Mouse (Mus musculus) myocyte (in vitro differentiated cells): Measurements from ENCODE around the gene Ints4. TPM values are rescaled to one million over a fixed set of nuclear protein-coding genes. Genes with fewer than 3 reads are reported as not detected.

ENCODE experiments used
- H3K27me3 ChIP-seq: one replicate; pipeline ENCODE4 v1.6.1; 2011; ENCODE audit not compliant: control insufficient read depth, insufficient read depth, insufficient read length
- H3K36me3 ChIP-seq: one replicate; pipeline ENCODE4 v1.6.1; 2011; ENCODE audit not compliant: control insufficient read depth, insufficient read depth
- H3K4me2 ChIP-seq: one replicate; pipeline ENCODE4 v1.6.1; 2011; ENCODE audit warnings: low read depth, control low read depth
- H3K4me3 ChIP-seq: one replicate; pipeline ENCODE4 v1.5.1; 2011; ENCODE audit warnings: mild to moderate bottlenecking, control low read depth, moderate library complexity
- H3K79me2 ChIP-seq: one replicate; pipeline ENCODE4 v1.6.1; 2011; ENCODE audit not compliant: control insufficient read depth, insufficient read depth
- H3ac ChIP-seq: one replicate; pipeline ENCODE4 v1.6.1; 2011; ENCODE audit not compliant: control insufficient read depth, insufficient read length
- CEBPB ChIP-seq: IDR thresholded peaks from 2 replicates; pipeline ENCODE4 v1.6.1; 2011; ENCODE audit warnings: mild to moderate bottlenecking, moderate library complexity; ENCODE audit not compliant: poor library complexity, insufficient read depth, severe bottlenecking
- E2F4 ChIP-seq: IDR thresholded peaks from one replicate; pipeline ENCODE4 v1.6.1; 2011; ENCODE audit warnings: mild to moderate bottlenecking, control low read depth, moderate library complexity; ENCODE audit not compliant: insufficient read depth
- MAX ChIP-seq: IDR thresholded peaks from one replicate; pipeline ENCODE4 v1.6.1; 2011; ENCODE audit warnings: low read depth, mild to moderate bottlenecking, control low read depth
- MYOD1 ChIP-seq, 3 experiments: IDR thresholded peaks; one replicate each; pipeline ENCODE4 v1.6.1; 2011; ENCODE audit warnings: control low read depth in 2 of 3, low read depth in 2 of 3, mild to moderate bottlenecking in 2 of 3, moderate library complexity in 1 of 3; ENCODE audit not compliant: insufficient read length in 2 of 3, control insufficient read depth in 1 of 3
- MYOG ChIP-seq, 3 experiments: IDR thresholded peaks; one replicate each; pipeline ENCODE4 v1.6.1; 2011; ENCODE audit warnings: control low read depth in 2 of 3, low read depth in 2 of 3, mild to moderate bottlenecking in 2 of 3; ENCODE audit not compliant: insufficient read length in 2 of 3, control insufficient read depth in 1 of 3, insufficient read depth in 1 of 3
- POLR2A ChIP-seq: IDR thresholded peaks from one replicate; pipeline ENCODE4 v1.6.1; 2011; ENCODE audit warnings: low read depth, mild to moderate bottlenecking, control low read depth, moderate library complexity; ENCODE audit not compliant: insufficient read length
- POLR2AphosphoS2 ChIP-seq: IDR thresholded peaks from one replicate; pipeline ENCODE4 v1.6.1; 2011; ENCODE audit warnings: low read depth, control low read depth; ENCODE audit not compliant: insufficient read length
- REST ChIP-seq: IDR thresholded peaks from one replicate; pipeline ENCODE4 v1.6.1; 2011; ENCODE audit warnings: mild to moderate bottlenecking, control low read depth, moderate library complexity; ENCODE audit not compliant: insufficient read depth, insufficient read length
- SRF ChIP-seq: IDR thresholded peaks from one replicate; pipeline ENCODE4 v1.6.1; 2011; ENCODE audit warnings: low read depth; ENCODE audit not compliant: control insufficient read depth, insufficient read length
- TCF12 ChIP-seq: IDR thresholded peaks from one replicate; pipeline ENCODE4 v1.6.1; 2011; ENCODE audit warnings: mild to moderate bottlenecking, control low read depth; ENCODE audit not compliant: poor library complexity, insufficient read depth, severe bottlenecking
- TCF3 ChIP-seq: IDR thresholded peaks from one replicate; pipeline ENCODE4 v1.6.1; 2011; ENCODE audit warnings: low read depth, control low read depth; ENCODE audit not compliant: insufficient read length
- USF1 ChIP-seq: IDR thresholded peaks from one replicate; pipeline ENCODE4 v1.6.1; 2011; ENCODE audit warnings: low read depth, mild to moderate bottlenecking, control low read depth, moderate library complexity
- polyA plus RNA-seq: library from polyadenylated mRNA; unstranded; fragments of >200 nt; fragmentation: generic; extraction: Trizol; gene quantifications from one replicate; pipeline ENCODE4 v1.2.1, GENCODE M21; 2012; ENCODE audit warnings: missing spikeins

The Ints4 gene
- polyA plus RNA-seq, 1 experiment = 24.9 TPM

DNA sequence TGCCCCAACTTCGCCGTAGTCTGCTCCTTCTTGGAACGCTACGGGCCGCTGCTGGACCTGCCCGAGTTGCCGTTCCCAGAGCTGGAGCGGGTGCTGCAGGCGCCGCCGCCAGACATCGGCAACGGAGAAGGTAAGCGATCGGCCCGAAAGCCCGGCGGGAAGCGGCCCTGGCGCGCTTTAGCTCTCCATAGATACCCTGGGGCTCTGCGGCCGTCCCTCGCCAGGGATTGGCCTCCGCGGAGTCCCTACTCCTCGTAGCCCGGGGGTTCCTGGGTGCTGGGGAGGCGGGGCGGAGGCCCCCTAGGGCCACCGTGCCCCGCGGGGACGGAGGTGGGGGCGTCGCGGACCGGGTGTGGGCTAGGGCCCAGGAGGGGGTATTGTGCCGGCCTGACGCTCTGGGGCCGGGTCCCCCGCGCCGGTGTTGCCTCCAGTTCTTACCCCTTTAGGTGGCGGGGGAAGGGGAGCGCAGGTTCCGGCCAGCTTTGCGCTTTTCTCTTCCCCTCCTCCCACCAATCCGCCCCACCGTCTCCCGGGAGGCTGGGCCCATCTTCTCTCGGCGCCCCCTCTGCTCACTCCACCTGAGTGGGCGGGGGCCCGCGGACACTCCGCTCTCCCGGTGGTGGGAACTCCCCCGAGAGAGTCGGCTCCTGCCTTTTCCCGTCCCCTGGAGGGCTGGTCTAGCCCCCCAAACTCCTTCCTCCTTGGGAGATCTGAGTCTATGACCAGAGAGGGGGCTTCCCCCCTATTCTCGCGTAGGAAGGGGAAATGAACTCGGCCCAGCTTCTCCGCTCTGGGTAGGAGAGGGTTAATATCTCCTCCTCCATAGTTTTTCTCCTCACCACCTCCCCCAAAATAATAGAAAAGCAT, 99.5 kb downstream of the Ints4 start:
- TF ChIP-seq SRF = no peak
- no peak for TF ChIP-seq CEBPB
- TF ChIP-seq MAX = no peak
- TF ChIP-seq TCF12 = no peak
- TF ChIP-seq POLR2A = no peak
- TF ChIP-seq TCF3 = no peak
- TF ChIP-seq USF1 = no peak
- TF ChIP-seq E2F4 = no peak
- no peak for TF ChIP-seq MYOG (IDR thresholded peaks at IDR 0.05; ENCODE audit: control insufficient read depth in 1 of 3, insufficient read depth in 1 of 3, insufficient read length in 2 of 3, low read depth in 2 of 3)
- no peak for TF ChIP-seq POLR2AphosphoS2
- no peak for TF ChIP-seq MYOD1 (IDR thresholded peaks at IDR 0.05; ENCODE audit: control insufficient read depth in 1 of 3, insufficient read length in 2 of 3, low read depth in 2 of 3)
- TF ChIP-seq REST = no peak
- Histone ChIP-seq H3K79me2 (peaks cover 49% of the 10 kb centered on the region), H3K27me3 (no peaks in the 10 kb centered on the region), H3K4me2 (peak overlapping the region; percentile 95), H3K4me3 (peak overlapping the region; percentile 83), H3K36me3 (no peaks in the 10 kb centered on the region), H3ac (peak overlapping the region; percentile 51)

DNA sequence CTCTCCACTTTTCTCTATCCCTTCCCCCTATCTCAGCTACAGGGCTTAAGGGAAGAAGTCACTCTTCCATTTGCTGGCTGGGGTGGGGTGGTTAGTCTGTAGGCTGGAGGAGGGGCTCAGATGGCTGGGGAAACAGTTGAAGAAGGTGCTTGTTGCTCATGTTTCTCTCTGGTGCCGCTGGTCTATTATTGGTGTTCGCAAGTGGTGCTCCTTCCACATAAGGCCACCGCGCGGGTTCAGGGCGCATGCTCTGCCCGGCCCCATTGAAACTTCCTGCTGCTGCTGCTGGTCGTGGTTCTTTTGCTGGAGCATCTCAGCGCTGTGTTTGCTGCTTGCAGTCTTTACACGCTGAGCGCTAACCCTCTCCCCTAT, 100.1 kb downstream of the Ints4 start:
- Histone ChIP-seq H3K79me2 (peaks cover 56% of the 10 kb centered on the region), H3K36me3 (no peaks in the 10 kb centered on the region), H3K4me3 (peak overlapping the region; percentile 83), H3K4me2 (peak overlapping the region; percentile 95), H3K27me3 (no peaks in the 10 kb centered on the region), H3ac (peak overlapping the region; percentile 51)
- TF ChIP-seq POLR2AphosphoS2 = peak; percentile 58
- TF ChIP-seq E2F4 = no peak
- no peak for TF ChIP-seq MYOG (IDR thresholded peaks at IDR 0.05; ENCODE audit: control insufficient read depth in 1 of 3, insufficient read depth in 1 of 3, insufficient read length in 2 of 3, low read depth in 2 of 3)
- peak; percentile 81 for TF ChIP-seq SRF
- peak; percentile 67 for TF ChIP-seq POLR2A

DNA sequence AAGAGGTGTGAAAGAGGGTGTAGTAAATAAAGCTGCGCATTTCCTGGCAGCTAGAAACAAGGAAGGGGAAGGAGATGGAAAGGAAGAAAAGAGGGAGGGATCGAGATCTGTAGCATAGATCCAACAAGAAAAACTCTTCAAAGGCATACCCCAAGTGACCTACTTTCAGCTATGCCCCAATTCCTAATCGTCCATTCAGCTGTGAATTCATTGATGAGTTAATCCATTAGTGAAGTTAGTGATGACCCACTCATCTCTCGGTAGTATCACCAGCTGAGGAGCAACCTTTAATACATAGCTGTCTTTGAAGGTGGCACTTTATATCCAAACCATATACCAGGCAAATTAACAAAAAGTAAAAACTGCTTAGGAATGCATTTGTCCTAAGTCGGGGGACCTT, 107.8 kb downstream of the Ints4 start:
- TF ChIP-seq CEBPB = no peak
- no peak for TF ChIP-seq REST
- no peak for TF ChIP-seq TCF3
- no peak for TF ChIP-seq SRF
- no peak for TF ChIP-seq MYOG (IDR thresholded peaks at IDR 0.05; ENCODE audit: control insufficient read depth in 1 of 3, insufficient read depth in 1 of 3, insufficient read length in 2 of 3, low read depth in 2 of 3)
- TF ChIP-seq MYOD1 (IDR thresholded peaks at IDR 0.05; ENCODE audit: control insufficient read depth in 1 of 3, insufficient read length in 2 of 3, low read depth in 2 of 3) = no peak
- TF ChIP-seq MAX = no peak
- no peak overlapping the region for H3K4me3 ChIP-seq
- no peaks in the 10 kb centered on the region for H3K36me3 ChIP-seq
- no peak overlapping the region for H3K4me2 ChIP-seq
- H3K27me3 ChIP-seq = no peaks in the 10 kb centered on the region
- no peak overlapping the region for H3ac ChIP-seq
- peaks cover 87% of the 10 kb centered on the region for H3K79me2 ChIP-seq

DNA sequence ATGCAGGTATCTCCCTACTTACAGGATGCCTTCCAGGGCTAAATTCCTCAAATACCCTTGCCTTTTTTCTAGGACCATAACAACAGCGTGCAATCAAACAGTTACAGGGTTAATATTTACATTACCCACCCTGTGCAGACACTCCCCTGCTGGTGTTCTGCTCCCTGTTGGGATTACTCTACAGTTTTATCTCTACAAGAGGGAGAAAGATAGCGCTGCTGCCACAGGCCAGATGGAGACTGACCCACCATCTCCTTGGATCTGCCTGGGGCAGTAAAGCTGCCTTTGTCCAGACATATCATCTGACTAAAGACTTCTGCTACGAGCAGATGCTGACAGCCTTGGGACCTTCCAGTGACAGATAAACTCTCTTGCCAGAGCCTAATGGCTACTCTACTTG, 109.7 kb downstream of the Ints4 start:
- H3K4me3 ChIP-seq = no peak overlapping the region
- H3K36me3 ChIP-seq = no peaks in the 10 kb centered on the region
- H3ac ChIP-seq = no peak overlapping the region
- H3K27me3 ChIP-seq = no peaks in the 10 kb centered on the region
- H3K79me2 ChIP-seq = peaks cover 82% of the 10 kb centered on the region
- TF ChIP-seq MYOD1 (IDR thresholded peaks at IDR 0.05; ENCODE audit: control insufficient read depth in 1 of 3, insufficient read length in 2 of 3, low read depth in 2 of 3) (no peak), REST (no peak), MAX (no peak), CEBPB (no peak), USF1 (no peak), TCF12 (no peak), MYOG (IDR thresholded peaks at IDR 0.05; ENCODE audit: control insufficient read depth in 1 of 3, insufficient read depth in 1 of 3, insufficient read length in 2 of 3, low read depth in 2 of 3) (no peak), TCF3 (no peak), SRF (no peak), POLR2A (no peak), POLR2AphosphoS2 (no peak), E2F4 (no peak)
- H3K4me2 ChIP-seq = no peak overlapping the region

Other genes starting within 250 kb of the Ints4 start
- 1.6 TPM for gene Usp35, start 148.9 kb upstream of the Ints4 start, polyA plus RNA-seq
- gene Kctd21, start 148.6 kb upstream of the Ints4 start, polyA plus RNA-seq = 2.3 TPM
- 15.1 TPM for gene Alg8, start 109.3 kb upstream of the Ints4 start, polyA plus RNA-seq
- gene Ndufc2, start 81.0 kb upstream of the Ints4 start, polyA plus RNA-seq = 211 TPM
- 0.02 TPM for gene Thrsp, start 63.2 kb upstream of the Ints4 start, polyA plus RNA-seq
- 0.10 TPM for gene Kctd14, start 29.6 kb upstream of the Ints4 start, polyA plus RNA-seq
- 127 TPM for gene Aamdc, start 98.5 kb downstream of the Ints4 start, polyA plus RNA-seq
- gene Rsf1, start 98.9 kb downstream of the Ints4 start, polyA plus RNA-seq = 4.3 TPM
- gene Clns1a, start 215.7 kb downstream of the Ints4 start, polyA plus RNA-seq = 56.3 TPM